Mouse (Mus musculus): ENCODE measurements at regions not wholly inside any gene's neighbourhood (a gene's known extent, or its start where the extent isn't known, plus 50 kb on each side); places are given as distances from the start of the nearest gene placed in this dataset.

DNA sequence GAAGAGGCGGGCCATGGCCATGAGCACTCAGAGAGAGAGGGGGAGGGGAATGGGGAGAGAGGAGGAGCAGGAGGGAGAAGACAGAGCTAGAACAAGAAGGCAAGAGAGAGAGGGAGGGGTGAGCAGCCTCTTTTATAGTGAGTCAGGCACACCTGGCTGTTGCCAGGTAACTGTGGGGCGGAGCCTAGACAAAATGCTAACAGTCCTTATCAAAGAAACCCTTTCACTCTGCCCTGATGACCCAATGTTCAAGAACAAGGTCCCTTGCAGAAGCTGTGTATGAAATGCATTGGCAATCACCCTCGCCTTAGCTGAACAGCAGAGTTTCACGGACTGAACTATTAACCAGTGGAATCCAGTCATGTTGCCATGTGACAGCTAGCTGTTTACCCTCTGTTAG, 235.2 kb downstream of the Sec23ip start:
- Histone ChIP-seq H3K79me2 (ENCODE audit: control insufficient read depth, insufficient read depth) (no peaks in the 10 kb centered on the region), H3K4me3 (ENCODE audit: insufficient read depth, poor library complexity, severe bottlenecking) (no peak overlapping the region), H3K79me3 (ENCODE audit: low read depth) (no peaks in the 10 kb centered on the region), H3ac (ENCODE audit: control insufficient read depth, insufficient read length, low read depth) (no peak overlapping the region), H3K27me3 (ENCODE audit: control insufficient read depth, insufficient read depth, insufficient read length) (no peaks in the 10 kb centered on the region), H3K36me3 (ENCODE audit: control insufficient read depth, insufficient read depth) (no peaks in the 10 kb centered on the region)
- TF ChIP-seq MYOD1 (IDR thresholded peaks at IDR 0.05; ENCODE audit: control insufficient read depth, insufficient read length, low read depth) (no peak), MYOG (IDR thresholded peaks at IDR 0.05; ENCODE audit: control insufficient read depth, extremely low read depth, insufficient read length) (no peak), USF1 (IDR thresholded peaks at IDR 0.05; ENCODE audit: low read depth) (no peak)

DNA sequence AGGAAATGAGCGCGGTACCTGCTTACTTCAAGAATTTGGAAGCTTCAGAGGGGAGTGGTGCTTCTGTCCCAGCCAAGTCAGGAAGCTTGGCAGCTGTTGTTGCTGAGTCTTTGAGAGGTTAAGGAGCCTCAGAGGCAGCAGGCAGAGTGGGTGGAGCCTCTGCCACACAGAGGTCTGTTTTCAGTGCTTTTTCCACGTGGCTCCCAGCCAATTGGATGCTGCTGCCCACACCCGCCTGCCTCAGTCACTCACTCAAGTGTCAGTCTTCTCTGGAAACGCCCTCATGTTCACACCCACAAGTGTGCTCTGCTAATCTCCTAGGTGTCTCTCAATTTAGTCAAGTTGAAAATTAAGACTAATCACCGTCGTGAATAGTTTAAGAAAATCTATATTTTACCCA, 236.1 kb downstream of the Sec23ip start:
- Histone ChIP-seq H3K79me3 (ENCODE audit: low read depth) (no peaks in the 10 kb centered on the region), H3K79me2 (ENCODE audit: control insufficient read depth, insufficient read depth) (no peaks in the 10 kb centered on the region), H3K27me3 (ENCODE audit: control insufficient read depth, insufficient read depth, insufficient read length) (no peaks in the 10 kb centered on the region), H3ac (ENCODE audit: control insufficient read depth, insufficient read length, low read depth) (no peak overlapping the region), H3K4me3 (ENCODE audit: insufficient read depth, poor library complexity, severe bottlenecking) (no peak overlapping the region), H3K36me3 (ENCODE audit: control insufficient read depth, insufficient read depth) (no peaks in the 10 kb centered on the region)
- TF ChIP-seq CEBPB (IDR thresholded peaks at IDR 0.05; ENCODE audit: low read depth) (no peak), MYOD1 (IDR thresholded peaks at IDR 0.05; ENCODE audit: control insufficient read depth, insufficient read length, low read depth) (no peak), MYOG (IDR thresholded peaks at IDR 0.05; ENCODE audit: control insufficient read depth, extremely low read depth, insufficient read length) (no peak), USF1 (IDR thresholded peaks at IDR 0.05; ENCODE audit: low read depth) (no peak), CTCF (IDR thresholded peaks at IDR 0.05; ENCODE audit: control insufficient read depth, insufficient read depth, insufficient read length) (no peak), MAX (IDR thresholded peaks at IDR 0.05) (no peak), FOSL1 (IDR thresholded peaks at IDR 0.05; ENCODE audit: insufficient read depth, low read length, poor library complexity, severe bottlenecking) (no peak)

- no peaks in the 10 kb centered on the region for H3K79me3 ChIP-seq (ENCODE audit: low read depth)
- no peaks in the 10 kb centered on the region for H3K79me2 ChIP-seq (ENCODE audit: control insufficient read depth, insufficient read depth)
- no peaks in the 10 kb centered on the region for H3K27me3 ChIP-seq (ENCODE audit: control insufficient read depth, insufficient read depth, insufficient read length)
- H3K36me3 ChIP-seq (ENCODE audit: control insufficient read depth, insufficient read depth): no peaks in the 10 kb centered on the region
- TF ChIP-seq USF1 (IDR thresholded peaks at IDR 0.05; ENCODE audit: low read depth) (no peak), FOSL1 (IDR thresholded peaks at IDR 0.05; ENCODE audit: insufficient read depth, low read length, poor library complexity, severe bottlenecking) (no peak), CTCF (IDR thresholded peaks at IDR 0.05; ENCODE audit: control insufficient read depth, insufficient read depth, insufficient read length) (no peak), MYOG (IDR thresholded peaks at IDR 0.05; ENCODE audit: control insufficient read depth, extremely low read depth, insufficient read length) (no peak), CEBPB (IDR thresholded peaks at IDR 0.05; ENCODE audit: low read depth) (no peak), MYOD1 (IDR thresholded peaks at IDR 0.05; ENCODE audit: control insufficient read depth, insufficient read length, low read depth) (no peak), MAX (IDR thresholded peaks at IDR 0.05) (no peak)
- H3ac ChIP-seq (ENCODE audit: control insufficient read depth, insufficient read length, low read depth): no peak overlapping the region
- H3K4me3 ChIP-seq (ENCODE audit: insufficient read depth, poor library complexity, severe bottlenecking): no peak overlapping the region
Observed at GRCm38 (mm10) chr7:128998759-128999158, 254.0 kb downstream of the Sec23ip start.

DNA sequence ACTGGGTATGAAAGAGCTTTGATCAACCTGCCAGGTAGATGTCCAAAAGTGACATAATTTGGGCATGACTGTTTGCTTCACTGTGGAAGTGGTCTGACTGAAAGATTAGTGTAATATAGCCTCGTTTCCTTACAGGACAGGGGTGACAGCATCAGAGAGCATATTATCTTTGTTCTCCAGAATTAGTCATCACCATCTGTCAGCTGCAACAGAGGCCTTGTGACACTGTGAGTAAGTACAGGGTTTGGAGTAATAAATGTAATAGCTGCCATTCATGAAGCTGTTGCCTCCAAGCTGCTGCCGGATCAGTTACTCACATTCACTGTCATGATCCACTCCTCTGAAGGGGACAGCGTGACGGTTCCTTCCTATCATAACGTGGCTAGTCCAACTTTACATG, 254.4 kb upstream of the Plpp4 start:
- H3K27me3 ChIP-seq (ENCODE audit: control insufficient read depth, insufficient read depth, insufficient read length): no peaks in the 10 kb centered on the region
- no peaks in the 10 kb centered on the region for H3K79me3 ChIP-seq (ENCODE audit: low read depth)
- no peaks in the 10 kb centered on the region for H3K79me2 ChIP-seq (ENCODE audit: control insufficient read depth, insufficient read depth)
- no peak for TF ChIP-seq MYOD1 (IDR thresholded peaks at IDR 0.05; ENCODE audit: control insufficient read depth, insufficient read length, low read depth)
- no peak for TF ChIP-seq MYOG (IDR thresholded peaks at IDR 0.05; ENCODE audit: control insufficient read depth, extremely low read depth, insufficient read length)
- TF ChIP-seq CTCF (IDR thresholded peaks at IDR 0.05; ENCODE audit: control insufficient read depth, insufficient read depth, insufficient read length): no peak
- no peak for TF ChIP-seq MAX (IDR thresholded peaks at IDR 0.05)
- H3K36me3 ChIP-seq (ENCODE audit: control insufficient read depth, insufficient read depth): no peaks in the 10 kb centered on the region
- H3ac ChIP-seq (ENCODE audit: control insufficient read depth, insufficient read length, low read depth): no peak overlapping the region
- no peak overlapping the region for H3K4me3 ChIP-seq (ENCODE audit: insufficient read depth, poor library complexity, severe bottlenecking)

DNA sequence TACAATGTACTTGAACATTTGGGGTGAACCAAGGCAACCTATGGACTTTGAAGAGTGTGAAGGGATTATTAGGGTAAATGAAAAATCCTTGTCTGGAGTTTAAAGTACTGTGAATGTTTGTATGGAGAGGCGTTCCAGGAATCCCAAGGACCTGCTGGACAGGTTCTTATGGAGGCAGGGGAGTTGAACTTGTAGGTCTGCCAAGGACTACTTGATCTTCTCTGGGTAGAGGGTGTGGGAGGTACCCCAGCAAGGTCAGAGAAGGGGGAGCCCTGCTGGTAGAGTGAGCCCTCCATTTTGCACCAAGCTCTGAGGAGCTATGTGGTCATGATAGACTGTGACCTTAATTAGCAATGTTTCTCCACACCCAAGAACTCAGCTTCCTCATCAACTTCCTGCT, 253.7 kb upstream of the Plpp4 start:
- Histone ChIP-seq H3K79me2 (ENCODE audit: control insufficient read depth, insufficient read depth) (no peaks in the 10 kb centered on the region), H3K4me3 (ENCODE audit: insufficient read depth, poor library complexity, severe bottlenecking) (no peak overlapping the region), H3K27me3 (ENCODE audit: control insufficient read depth, insufficient read depth, insufficient read length) (no peaks in the 10 kb centered on the region), H3K79me3 (ENCODE audit: low read depth) (no peaks in the 10 kb centered on the region), H3K36me3 (ENCODE audit: control insufficient read depth, insufficient read depth) (no peaks in the 10 kb centered on the region), H3ac (ENCODE audit: control insufficient read depth, insufficient read length, low read depth) (no peak overlapping the region)
- TF ChIP-seq FOSL1 (IDR thresholded peaks at IDR 0.05; ENCODE audit: insufficient read depth, low read length, poor library complexity, severe bottlenecking) (no peak), MYOG (IDR thresholded peaks at IDR 0.05; ENCODE audit: control insufficient read depth, extremely low read depth, insufficient read length) (no peak), MAX (IDR thresholded peaks at IDR 0.05) (no peak), MYOD1 (IDR thresholded peaks at IDR 0.05; ENCODE audit: control insufficient read depth, insufficient read length, low read depth) (no peak), CEBPB (IDR thresholded peaks at IDR 0.05; ENCODE audit: low read depth) (no peak), USF1 (IDR thresholded peaks at IDR 0.05; ENCODE audit: low read depth) (no peak), CTCF (IDR thresholded peaks at IDR 0.05; ENCODE audit: control insufficient read depth, insufficient read depth, insufficient read length) (no peak)

DNA sequence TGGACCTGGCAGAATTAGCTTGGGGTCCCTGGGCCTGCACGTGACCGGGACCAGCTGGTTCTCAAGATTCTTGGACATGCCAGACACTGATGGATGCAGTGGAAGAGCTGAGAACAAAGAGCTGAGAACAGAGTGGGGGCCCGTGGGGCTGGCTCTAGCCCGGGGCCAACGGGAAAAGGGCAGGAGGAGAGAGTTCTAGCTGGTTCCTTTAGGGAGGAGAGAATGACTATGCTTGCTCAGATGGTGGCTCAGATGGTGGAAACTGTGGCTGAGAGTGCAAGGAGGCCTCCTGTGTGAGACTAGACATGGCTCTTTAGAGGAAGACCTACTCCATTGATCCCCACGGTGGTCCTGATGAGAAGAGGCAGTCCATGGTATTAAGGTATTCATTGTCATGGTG, 240.5 kb upstream of the Plpp4 start:
- TF ChIP-seq CEBPB (IDR thresholded peaks at IDR 0.05; ENCODE audit: low read depth): no peak
- no peak for TF ChIP-seq USF1 (IDR thresholded peaks at IDR 0.05; ENCODE audit: low read depth)
- no peak for TF ChIP-seq MYOG (IDR thresholded peaks at IDR 0.05; ENCODE audit: control insufficient read depth, extremely low read depth, insufficient read length)
- TF ChIP-seq MAX (IDR thresholded peaks at IDR 0.05): no peak
- no peak for TF ChIP-seq FOSL1 (IDR thresholded peaks at IDR 0.05; ENCODE audit: insufficient read depth, low read length, poor library complexity, severe bottlenecking)
- no peak for TF ChIP-seq MYOD1 (IDR thresholded peaks at IDR 0.05; ENCODE audit: control insufficient read depth, insufficient read length, low read depth)
- no peak for TF ChIP-seq CTCF (IDR thresholded peaks at IDR 0.05; ENCODE audit: control insufficient read depth, insufficient read depth, insufficient read length)
- no peaks in the 10 kb centered on the region for H3K79me2 ChIP-seq (ENCODE audit: control insufficient read depth, insufficient read depth)
- H3K27me3 ChIP-seq (ENCODE audit: control insufficient read depth, insufficient read depth, insufficient read length): no peaks in the 10 kb centered on the region
- H3K4me3 ChIP-seq (ENCODE audit: insufficient read depth, poor library complexity, severe bottlenecking): no peak overlapping the region
- no peak overlapping the region for H3ac ChIP-seq (ENCODE audit: control insufficient read depth, insufficient read length, low read depth)
- no peaks in the 10 kb centered on the region for H3K79me3 ChIP-seq (ENCODE audit: low read depth)
- no peaks in the 10 kb centered on the region for H3K36me3 ChIP-seq (ENCODE audit: control insufficient read depth, insufficient read depth)
